Mouse (Mus musculus) heart, postnatal 36 days (tissue): ENCODE data around the gene Syt12. TPM values are rescaled to one million over a fixed set of nuclear protein-coding genes. Genes with fewer than 3 reads are reported as not detected.

Experiments
- DNase-seq, 2 experiments: peaks; one replicate each; pipeline ENCODE4 v3.0.0; 2021 to 2022
- intact Hi-C: fragments of 180-260 bp; cut with DNase I; formaldehyde crosslinking; loops from one replicate; pipeline ENCODE4 v1.15.1; 2025
- total RNA-seq, 2 experiments: library from RNA; stranded (reverse); gene quantifications; 2 replicates each; pipeline ENCODE4 v1.2.3; 2021

Syt12 gene
- total RNA-seq, 2 experiments from 2014 or later, result 6.2 to 8.2 TPM

DNA sequence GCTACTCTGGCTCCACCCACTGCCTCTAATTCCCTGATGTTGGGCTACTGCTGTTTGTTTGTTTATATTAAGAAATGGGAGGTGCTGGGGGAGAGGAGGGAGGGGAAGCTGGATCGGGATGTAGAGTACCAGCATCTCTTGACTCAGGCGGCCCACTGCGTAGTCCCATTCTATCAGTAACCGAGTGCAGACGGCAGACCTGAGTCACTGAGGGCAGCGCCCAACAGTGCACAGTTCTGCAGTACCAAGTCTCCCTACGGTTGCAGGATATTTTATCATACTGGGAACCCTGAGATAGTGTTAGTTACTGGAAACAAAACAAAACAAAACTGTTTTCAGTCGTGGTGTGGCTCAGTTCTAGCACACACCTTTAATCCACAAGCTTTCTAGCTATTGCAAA is 26.1 kb downstream of the Syt12 start:
- intact Hi-C loops, result no loop called here
- DNase-seq, result no peak

DNA sequence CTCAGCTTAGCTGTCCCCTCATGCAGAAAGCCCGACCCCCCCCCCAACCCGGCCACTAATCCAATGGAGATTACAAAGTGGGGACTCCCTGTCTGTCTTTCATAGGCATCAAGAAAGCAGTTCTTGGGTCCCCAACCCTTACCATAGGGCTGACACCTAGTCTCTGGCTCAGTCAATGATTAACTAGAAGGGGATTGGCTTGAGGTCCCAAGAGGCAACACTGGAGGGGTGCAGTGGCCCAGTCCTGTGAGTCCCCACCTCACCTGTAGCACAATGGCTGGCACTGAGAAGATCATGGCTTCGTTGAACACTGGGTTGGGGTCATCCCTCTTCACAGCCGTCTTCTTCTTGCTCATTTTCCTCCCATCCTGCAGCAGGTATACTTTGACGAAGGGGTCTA is 26.6 kb downstream of the Syt12 start:
- no peak for DNase-seq
- intact Hi-C loops, result no loop called here

DNA sequence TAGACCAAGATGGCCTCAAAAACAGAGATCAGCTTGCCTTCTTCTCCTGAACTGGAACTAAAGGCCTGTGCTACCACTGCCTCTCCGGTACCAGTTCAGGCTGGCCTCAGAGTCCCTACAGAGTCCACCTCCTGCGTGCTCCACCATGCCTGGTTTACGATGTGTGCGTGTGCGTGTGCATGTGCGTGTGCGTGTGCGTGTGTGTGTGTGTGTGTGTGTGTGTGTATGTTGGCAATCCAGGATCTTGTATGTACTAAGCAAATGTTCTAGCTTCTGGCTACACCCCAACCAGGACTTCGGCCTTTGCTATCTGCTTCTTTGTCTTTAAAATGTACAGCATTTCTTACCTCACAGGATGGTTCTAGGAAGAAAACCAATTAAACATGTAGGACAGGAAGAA is 28.0 kb downstream of the Syt12 start:
- no peak for DNase-seq
- intact Hi-C loops, result no loop called here

DNA sequence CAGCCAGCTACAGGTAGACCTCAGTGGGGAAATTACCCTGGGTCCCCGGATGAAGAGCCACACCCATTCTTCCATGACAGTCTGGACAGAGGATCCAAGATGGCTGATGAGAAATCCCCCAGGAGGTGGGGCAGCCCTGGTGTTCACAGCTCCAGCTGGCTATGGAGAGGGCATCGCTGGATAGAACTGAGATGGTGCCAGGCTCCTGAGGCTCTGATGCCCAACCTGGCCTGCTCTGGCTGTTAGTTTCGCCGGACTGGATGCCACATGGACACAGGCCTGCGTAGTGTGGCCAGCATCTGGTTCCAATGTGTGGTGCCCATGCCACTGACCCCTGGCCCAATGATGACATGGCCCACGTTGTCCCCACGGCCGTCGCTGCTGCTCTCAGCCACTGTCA is 29.8 kb downstream of the Syt12 start:
- DNase-seq, result no peak
- intact Hi-C loops, result no loop called here

DNA sequence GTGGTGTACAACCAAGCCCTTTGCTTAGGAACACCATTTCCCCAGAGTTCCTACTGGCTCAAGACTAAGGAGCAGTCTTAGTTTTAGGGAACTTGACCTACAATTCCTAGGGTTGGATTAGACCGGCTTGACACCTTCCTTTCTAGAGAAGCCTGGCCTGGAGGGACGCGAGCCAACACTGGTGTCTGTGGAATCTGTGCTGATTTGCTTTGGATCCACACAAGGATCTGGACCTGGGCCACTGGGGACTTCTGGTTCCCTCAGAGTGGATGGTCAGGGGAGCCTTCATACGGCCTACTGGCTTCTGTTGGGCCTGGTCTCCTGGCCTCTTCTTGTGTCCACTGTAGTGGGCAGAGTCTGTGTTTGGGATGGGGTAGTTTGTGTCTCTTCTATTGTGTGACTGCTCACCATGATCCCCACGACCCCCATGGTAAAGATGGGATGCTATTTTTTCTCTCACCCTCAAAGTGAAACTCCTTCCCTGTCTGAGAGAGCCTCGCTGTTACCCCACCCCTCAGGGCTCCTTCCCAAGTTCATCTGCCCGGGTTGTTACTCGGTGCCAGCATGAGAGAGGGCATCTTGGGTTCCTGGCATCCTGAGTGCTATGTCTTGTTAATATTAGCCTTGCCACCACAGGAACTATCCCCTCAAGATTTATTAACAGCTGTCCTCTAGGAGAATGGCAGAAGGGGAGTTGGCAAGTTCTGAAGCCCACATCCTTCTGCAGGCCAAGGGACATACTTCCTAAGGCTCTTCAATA is 30.4 kb downstream of the Syt12 start:
- intact Hi-C loops, result no loop called here
- no peak for DNase-seq

DNA sequence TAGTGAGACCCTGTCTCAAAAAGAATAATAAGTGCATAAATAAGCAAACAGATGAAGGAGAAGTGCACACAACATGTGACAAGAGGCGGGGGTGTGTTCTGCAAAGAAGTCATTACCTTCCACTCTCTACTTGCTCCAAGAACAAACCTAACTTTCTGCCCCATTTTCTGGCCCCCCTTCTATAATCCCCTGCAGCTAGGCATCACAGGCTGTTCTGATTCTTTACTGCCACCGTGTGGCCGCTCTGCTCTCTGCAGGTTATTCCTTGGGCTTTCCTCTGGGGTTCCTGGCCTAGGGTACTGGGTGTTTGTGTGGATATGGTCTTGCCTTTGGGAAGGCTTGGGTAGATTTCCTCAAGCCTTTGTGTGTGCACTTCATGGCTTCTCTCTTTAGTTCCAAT is 34.8 kb downstream of the Syt12 start:
- DNase-seq, result peak; percentile 75 to 80
- intact Hi-C loops, result loop anchor here (2.0 kb wide), 2 partner anchors 18 to 186 kb away; no protein-coding TSS in a partner anchor

DNA sequence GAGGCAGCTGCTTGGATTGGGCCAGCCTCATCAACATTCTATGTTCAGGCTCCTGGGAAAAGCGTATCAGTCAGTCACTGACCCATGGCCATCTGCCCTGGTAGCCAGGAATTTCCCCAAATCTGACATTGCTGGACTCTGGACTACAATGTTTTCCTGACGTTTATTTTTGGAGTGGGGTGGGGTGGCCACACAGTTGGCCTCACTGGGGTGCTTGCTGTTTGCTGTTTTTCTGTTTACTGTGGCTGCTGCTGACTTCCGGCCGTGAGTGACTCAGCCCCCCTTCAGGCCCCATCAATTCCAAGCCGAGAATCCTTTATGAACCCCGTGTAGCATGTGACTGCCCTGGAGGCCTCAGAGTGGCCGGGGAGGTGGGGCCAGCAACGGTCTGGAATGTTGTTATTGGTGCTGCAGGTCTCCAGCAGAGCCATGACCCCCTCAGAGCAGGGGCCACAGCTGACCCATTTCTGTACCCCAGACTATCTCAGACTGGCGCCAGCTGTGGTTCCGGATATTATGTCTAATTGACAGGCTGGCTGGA is 35.6 kb downstream of the Syt12 start:
- DNase-seq, result peak in 1 of 2 experiments; percentile 35
- intact Hi-C loops, result loop anchor here (2.0 kb wide), 3 partner anchors 17 to 185 kb away; no protein-coding TSS in a partner anchor

DNA sequence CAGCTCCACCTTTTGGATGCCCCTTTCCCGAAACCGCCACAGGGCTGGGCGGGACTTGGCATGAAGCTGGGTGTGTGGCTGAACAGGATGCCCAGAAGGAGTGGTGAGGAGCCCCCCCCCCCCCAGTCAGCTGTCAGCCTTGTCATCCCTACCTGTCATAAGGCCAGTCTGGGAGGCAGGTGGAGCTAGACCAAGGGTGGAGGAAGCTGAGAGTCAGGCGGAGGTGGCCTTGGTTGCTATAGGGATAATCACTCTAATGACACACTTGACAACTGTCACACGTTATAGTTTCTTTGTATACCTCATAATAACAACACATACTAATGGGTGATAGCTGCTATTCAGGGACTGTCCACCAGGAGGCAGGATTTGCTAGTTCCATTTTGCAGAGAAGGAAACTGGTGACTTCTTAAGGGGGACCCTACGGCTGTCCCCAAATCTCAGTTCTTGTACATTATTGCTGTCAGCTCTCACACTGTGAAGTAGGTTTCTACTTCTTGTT is 36.1 kb downstream of the Syt12 start:
- peak; percentile 55 to 58 for DNase-seq
- intact Hi-C loops, result loop anchor here (2.0 kb wide), 1 partner anchor 102 kb away; no protein-coding TSS in a partner anchor

DNA sequence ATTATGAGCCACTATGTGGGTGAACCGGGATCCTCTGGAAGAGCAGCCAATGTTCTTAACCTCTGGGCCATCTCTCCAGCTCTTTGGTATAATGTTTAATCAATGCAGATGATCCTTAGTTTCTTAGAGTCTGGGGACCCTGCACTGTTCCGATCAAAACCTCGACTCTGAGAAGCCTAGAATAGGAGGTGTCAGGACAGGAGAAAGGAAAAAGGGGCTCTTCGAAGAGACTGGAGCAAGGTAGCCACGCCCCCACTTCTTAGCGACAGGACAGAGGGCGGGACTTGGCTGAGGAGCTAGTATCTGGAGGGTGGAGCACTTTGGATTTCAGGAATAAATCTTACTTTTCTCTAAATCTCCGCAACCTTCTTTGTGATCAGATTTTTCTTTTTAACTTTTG is 37.0 kb downstream of the Syt12 start:
- intact Hi-C loops, result loop anchor here (2.0 kb wide), 1 partner anchor 101 kb away; no protein-coding TSS in a partner anchor

DNA sequence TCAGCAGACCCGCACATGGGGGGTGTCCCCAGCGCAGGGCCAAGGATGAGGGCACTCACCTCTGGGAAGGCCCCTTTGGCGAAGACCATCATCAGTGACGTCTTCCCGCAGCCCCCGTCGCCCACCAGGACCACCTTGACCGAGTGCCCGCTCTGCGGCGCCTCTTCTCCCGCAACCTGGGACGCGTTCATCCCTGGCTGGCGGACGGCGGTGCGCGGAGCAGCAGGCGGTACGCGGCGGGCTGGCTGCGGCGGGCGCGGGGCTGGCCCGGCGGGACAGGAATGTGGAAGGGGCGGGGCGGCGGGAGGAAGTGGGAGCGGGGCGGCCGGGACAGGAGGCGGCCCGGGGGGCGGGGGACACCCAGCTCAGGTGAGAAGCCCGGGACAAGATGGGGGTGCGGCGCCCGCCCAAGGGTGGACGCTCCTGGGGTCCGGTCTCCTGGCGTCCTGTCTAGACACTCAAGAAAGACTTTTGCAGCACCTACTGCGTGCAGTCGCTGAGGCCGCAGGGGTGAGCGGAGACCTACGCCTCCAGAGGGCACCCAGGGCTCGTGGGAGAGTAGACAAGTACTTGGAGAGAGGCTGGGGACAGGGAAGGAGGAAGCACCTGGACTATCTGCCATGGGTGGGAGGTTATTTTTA is 38.0 kb downstream of the Syt12 start, which contains the start of gene Rhod:
Gene Rhod (minus strand): TSS at position 272 of the 641 bp plus-strand sequence.
- peak; percentile 62 to 63 for DNase-seq
- intact Hi-C loops, result no loop called here

More for the DNA sequence above, 37.0 kb downstream of the Syt12 start:
- DNase-seq, result peak in 1 of 2 experiments; percentile 38

DNA sequence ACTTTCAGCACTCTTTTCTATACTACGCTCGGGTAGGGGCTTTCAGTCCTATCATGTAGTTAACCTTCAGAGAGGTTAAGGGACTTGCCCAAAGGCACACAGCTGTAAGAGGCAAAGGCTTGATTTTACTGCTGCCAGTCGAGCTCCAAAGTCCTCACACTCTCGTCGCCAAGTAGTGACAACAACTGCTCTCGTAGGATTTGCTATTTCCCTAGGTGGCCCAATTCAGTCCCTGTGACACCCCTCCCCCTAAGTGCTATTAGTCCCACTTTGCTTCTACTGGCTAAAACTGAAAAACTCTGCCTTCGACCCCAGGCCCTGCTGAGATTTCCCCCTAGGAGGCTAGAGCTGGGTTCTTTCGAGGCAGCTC is 38.5 kb downstream of the Syt12 start:
- DNase-seq, result no peak
- intact Hi-C loops, result no loop called here

DNA sequence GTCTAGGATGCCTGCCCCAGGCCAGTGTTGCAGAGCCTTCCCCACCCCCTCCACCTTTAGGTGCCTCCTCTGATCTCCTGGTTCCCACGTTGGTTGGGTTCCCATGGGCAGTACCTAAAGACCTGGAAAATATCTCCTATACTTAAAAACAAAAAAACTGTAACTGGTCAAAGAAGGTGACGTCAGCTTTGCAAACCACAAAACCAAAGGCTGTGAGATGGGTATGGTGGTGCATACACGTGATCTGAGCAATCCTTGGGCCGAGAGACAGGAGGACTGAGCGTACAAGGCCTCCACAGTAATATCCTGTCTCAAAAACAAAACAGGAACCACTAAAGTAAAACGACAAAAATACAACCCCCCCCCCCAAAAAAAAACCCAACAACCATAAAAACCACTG is 39.4 kb downstream of the Syt12 start:
- DNase-seq, result no peak
- intact Hi-C loops, result no loop called here

DNA sequence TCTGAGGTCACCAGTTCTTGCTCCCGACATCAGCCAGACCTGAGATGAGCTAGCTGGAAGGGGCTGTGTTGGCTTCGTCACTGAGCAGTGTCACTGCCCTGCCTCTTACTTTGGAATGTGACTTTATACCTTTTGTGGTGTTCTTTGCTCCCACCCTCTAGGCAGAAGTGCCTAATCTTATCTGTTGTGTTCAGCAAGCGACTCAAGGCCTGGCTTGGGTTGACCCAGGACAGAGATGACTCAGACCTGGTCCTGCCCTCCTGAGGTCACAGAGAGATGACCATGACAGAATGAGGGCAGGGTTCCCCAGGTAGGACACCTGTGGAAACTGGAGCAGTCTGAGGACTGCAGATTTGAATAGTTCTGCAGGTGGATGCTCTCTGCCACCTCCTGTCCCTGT is 41.0 kb downstream of the Syt12 start:
- intact Hi-C loops, result no loop called here
- DNase-seq, result no peak

DNA sequence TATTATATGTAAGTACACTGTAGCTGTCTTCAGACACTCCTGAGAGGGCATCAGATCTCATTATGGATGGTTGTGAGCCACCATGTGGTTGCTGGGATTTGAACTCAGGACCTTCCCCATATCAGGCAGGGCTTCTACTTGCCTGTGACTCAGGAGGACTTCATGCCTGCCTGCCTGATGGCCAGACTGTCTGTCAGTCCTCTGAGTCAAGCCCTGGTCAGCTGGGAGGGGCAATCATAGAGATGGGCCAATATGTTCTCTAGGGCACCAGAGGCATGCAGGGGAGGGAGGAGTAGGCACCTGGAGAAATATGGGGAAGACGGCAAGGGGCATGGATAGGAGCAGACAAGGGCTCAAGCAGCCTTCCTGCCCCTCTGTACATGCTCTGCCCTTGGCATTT is 42.2 kb downstream of the Syt12 start:
- DNase-seq, result no peak
- intact Hi-C loops, result no loop called here

DNA sequence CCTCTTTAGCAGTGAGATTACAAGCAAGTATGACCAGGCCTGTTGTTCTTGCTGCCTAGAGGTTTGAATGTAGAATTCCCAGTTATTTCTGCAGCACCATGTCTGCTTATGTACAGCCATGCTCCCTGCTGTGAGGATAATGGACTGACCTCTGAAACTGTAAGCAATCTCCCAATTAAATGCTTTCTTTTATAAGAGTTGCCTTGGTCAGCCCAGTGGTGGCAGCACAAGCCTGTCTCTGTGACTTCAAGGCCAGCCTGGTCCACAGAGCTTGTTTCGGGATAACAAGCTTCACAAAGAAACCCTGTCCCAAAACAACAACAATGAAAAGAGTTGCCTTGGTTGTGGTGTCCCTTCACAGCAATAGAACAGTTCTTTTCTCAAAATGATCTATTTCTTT is 43.5 kb downstream of the Syt12 start:
- intact Hi-C loops, result no loop called here
- DNase-seq, result no peak

DNA sequence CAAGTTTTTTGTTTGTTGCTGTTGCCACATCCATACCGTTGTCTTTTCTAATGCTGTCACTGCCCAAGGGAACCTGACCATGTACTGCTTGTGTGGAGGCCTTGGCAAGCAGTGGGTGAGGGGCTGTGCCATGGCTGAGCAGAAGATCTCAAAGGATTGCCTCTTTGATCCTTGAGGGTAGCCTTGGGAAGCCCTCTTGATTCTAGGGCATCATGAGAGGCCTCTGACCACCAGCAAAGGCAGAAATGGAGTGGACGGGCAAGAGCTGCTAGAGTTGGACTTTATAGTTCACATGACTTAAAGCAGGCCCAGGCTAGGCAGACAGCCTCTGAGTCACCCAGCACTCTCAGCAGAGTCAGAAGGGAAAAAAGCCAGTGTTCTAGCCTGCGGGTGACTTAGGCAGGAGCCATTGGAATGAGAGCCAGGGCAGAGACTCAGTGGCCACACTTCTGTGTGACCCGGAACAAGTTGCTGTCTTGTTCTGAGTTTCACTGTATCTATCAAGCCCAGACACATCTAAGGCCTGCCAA is 47.1 kb downstream of the Syt12 start:
- intact Hi-C loops, result no loop called here
- DNase-seq, result no peak

DNA sequence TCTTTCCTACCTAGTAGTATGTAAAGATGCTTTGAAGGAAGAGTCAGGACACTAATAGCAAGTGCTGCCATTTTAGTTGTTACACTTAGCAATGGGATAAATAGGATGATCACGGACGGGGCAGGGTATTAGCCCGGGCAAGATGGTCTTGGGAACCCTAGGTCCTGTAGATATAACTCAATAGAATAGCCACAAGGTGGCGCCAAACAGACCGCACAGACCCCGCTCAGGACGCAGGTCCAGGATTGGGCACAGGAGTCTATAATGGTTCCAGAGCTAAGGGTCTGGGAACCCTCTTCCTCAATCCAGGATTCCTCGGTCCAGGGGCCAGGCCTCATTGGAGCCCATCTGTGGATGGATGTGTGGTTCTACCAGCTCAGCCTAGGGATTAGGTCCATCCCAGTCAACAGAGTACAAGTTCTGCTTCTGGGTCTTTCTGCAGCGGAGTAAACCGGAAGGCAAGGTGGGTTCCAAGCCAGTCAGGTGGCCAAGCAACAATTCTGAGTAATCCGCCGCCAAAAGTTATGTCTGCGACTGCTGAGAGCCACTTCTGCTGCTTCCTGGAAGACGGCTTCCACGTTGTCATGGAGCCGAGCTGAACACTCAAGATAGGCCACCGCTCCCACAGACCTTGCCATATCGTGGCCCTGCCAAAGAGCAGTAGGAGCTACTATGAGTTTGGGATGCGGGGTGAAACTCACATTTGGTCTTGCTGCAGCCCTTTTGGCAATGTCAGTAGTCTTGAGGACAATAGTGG is 51.5 kb downstream of the Syt12 start:
- peak; percentile 19 to 38 for DNase-seq
- intact Hi-C loops, result loop anchor here (2.0 kb wide), 1 partner anchor 17 kb away; no protein-coding TSS in a partner anchor

DNA sequence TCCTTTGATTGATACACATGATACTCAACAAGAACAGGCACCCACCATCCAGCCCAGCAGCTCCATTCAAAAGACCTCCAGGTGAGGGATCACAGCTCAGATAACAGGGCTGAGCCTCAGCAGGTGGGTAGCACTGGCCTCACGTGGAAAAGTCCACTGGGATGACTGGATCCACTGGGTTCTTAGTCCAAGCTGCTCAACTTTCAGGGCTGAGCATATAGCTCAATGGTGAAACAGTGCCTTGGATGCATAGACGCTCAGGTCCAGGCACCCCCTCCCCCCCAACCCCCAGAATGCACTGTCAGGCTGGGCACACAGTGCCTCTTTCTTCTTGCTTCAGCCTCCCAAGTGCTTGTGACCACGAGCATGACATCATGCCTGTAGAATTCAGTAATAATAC is 54.2 kb downstream of the Syt12 start:
- intact Hi-C loops, result no loop called here
- DNase-seq, result no peak

DNA sequence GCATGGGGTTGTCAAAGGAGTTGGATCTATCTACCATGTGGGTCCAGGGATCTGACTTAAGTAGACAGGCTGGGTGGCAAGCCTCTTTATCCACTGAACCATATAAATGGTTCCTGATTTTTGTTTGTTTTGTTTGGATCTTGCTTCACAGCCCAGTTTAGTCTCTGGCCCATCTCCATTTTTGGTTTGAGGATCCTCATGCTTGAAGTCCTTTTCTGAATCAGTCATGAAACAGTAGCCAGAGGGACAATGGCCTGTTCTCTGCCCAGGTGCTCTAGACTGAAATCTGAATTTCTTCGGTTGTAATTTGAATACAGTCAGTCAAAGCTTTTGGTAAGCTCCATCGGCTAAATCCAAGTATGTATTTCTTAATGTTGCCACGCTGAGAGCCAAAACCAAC is 54.7 kb downstream of the Syt12 start:
- intact Hi-C loops, result no loop called here
- no peak for DNase-seq

DNA sequence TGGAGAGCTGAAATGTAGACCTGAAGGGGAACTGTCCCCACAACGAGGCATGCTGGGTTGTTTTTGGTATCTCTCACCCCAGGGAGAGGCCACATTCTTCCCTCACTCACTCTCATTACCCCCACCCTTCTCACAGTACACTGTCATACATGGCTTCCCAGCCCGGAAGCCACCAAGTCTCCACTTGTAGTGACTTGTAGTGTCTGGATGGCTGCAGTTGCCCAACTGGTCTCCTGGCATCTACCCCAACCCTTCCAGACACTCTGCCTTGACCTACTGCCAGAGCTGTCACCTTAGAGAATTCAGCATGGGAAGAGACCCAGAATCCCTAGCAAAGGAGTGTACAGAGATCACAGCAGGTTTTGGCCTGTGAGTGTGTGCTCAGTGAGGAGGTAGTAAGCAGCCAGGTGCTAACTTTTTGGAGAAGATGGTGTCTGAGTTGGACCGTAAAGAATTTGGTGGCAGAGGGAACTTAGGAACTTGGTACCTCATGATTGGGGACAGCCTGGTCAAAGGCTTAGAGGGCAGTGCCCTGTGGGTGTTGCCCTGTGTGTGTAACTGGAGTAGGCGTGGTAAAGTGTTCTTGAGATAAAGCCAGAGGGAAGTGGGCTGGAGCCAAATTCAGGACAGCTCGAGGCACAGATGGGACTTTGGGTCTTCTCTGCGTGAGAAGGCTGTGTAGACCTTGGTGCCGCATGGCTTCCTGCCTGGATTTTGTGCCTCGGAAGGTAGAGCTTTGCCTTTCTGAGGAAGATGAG is 56.9 kb downstream of the Syt12 start:
- intact Hi-C loops, result no loop called here
- no peak for DNase-seq
